Mouse (Mus musculus): ENCODE measurements around the gene Abhd17a.

- TF ChIP-seq CTCF (conservative IDR thresholded peaks at IDR 0.05; ENCODE audit: insufficient read depth, insufficient read length, low read depth, low read length): no peak
- TF ChIP-seq POLR2A (IDR thresholded peaks at IDR 0.05; ENCODE audit: low read depth, low read length): no peak
These were observed 6.2 kb upstream of the Abhd17a start for GRCm38 (mm10) chr10:80596318-80596717.

All from kidney, adult 2 months (tissue).